Mouse (Mus musculus) hindbrain, embryonic 14.5 days (tissue): ENCODE measurements at regions not wholly inside any gene's neighbourhood (a gene's known extent, or its start where the extent isn't known, plus 50 kb on each side); places are given as distances from the start of the nearest gene placed in this dataset.
"Not testable (repeated sequence)": the region's sequence is repeated elsewhere in the genome, so short reads cannot be mapped to it uniquely, and the experiment has no call there.

Source experiments
- ATAC-seq: fragments of 200-750 bp; cut with Nextera tagmentation; 2 replicates; pipeline ENCODE4 v1.8.0; 2017; ENCODE audit warnings: moderate number of reproducible peaks, mild to moderate bottlenecking, moderate TSS enrichment, moderate library complexity; ENCODE audit not compliant: low FRiP score
- DNase-seq: peaks from one replicate; pipeline ENCODE4 v3.0.0-alpha.2; 2015; ENCODE audit warnings: low spot score
- H3K27ac ChIP-seq: fragments of 300-500 bp; sonication (generic); 2 replicates; pipeline ENCODE4 v1.5.1; 2014; ENCODE audit warnings: mild to moderate bottlenecking, moderate library complexity
- H3K27me3 ChIP-seq: fragments of 300-500 bp; sonication (generic); 2 replicates; pipeline ENCODE4 v1.6.1; 2014; ENCODE audit warnings: mild to moderate bottlenecking, low read length, mixed read lengths; ENCODE audit not compliant: control insufficient read depth, insufficient read depth
- H3K36me3 ChIP-seq: fragments of 300-500 bp; sonication (generic); replicated peaks from 2 replicates; pipeline ENCODE4 v1.6.1; 2014; ENCODE audit not compliant: control insufficient read depth, insufficient read depth
- H3K4me1 ChIP-seq: fragments of 300-500 bp; sonication (generic); replicated peaks from 2 replicates; pipeline ENCODE4 v1.6.1; 2014; ENCODE audit warnings: antibody characterized with exemption, low read length, mixed read lengths; ENCODE audit not compliant: control insufficient read depth, insufficient read depth
- H3K4me2 ChIP-seq: fragments of 300-500 bp; sonication (generic); replicated peaks from 2 replicates; pipeline ENCODE4 v1.6.1; 2014; ENCODE audit warnings: mild to moderate bottlenecking, moderate library complexity
- H3K4me3 ChIP-seq: fragments of 300-500 bp; sonication (generic); replicated peaks from 2 replicates; pipeline ENCODE4 v1.5.1; 2014; ENCODE audit warnings: mild to moderate bottlenecking, low read length
- H3K9ac ChIP-seq: fragments of 300-500 bp; sonication (generic); 2 replicates; pipeline ENCODE4 v1.6.1; 2014
- H3K9me3 ChIP-seq: fragments of 300-500 bp; sonication (generic); 2 replicates; pipeline ENCODE4 v1.6.1; 2016; ENCODE audit warnings: low read length; ENCODE audit not compliant: control insufficient read depth
- WGBS: fragments of 180-500 bp; shearing (Covaris S2); extraction: QIAGEN DNeasy Blood & Tissue Kit; methylation state at CpG from one replicate; pipeline ENCODE4 v1.1.7; 2014; 5-methylcytosine and 5-hydroxymethylcytosine counted together

DNA sequence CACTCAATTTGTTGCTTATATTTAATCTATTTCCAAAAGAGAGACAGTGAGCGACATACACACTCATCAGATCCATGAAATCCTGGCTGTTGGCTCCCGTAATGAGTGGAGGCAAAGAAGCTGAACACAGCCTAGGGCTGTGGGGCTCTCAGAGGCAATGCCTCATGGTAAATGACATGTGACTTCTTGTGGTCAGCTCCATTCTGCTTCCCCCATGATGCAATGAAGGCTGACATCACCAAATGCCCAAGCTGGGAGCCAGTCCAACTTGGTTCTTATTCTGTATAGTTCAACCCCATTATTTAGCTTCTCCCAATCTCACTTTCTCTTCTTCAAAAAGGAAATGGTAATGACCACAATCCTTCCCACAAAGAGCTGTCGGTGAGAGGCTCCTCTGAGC is 262.5 kb downstream of the Tpbg start:
- H3K4me3 ChIP-seq: no peak overlapping the region
- ATAC-seq: no peak
- H3K4me2 ChIP-seq: no peak overlapping the region
- H3K4me1 ChIP-seq: no peaks in the 10 kb centered on the region
- H3K27me3 ChIP-seq: no peaks in the 10 kb centered on the region
- no peak overlapping the region for H3K9ac ChIP-seq
- H3K9me3 ChIP-seq: no peaks in the 10 kb centered on the region
- DNase-seq: no peak
- H3K27ac ChIP-seq: no peak overlapping the region
- no peaks in the 10 kb centered on the region for H3K36me3 ChIP-seq
- WGBS: 85% methylated on average over 3 of the region's 3 CpGs

DNA sequence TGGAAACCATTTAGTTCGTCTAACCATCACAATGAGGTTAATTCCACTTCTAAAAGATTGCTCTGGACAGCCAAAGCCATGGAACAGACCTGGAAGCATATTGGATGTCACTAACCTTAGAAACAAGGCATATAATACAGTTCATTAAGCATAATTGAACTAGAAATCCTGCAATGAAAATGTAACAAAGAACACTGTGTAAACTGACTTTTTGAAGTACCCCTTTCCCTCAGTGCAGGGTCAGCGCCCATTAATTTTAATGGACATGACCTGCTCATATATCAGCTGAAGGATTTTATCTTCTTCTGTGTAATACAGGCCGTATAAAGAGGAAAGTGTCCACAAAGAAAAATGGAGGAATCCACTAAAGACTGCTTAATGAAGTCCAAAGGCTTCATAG is 263.7 kb downstream of the Tpbg start:
- DNase-seq (no peak), ATAC-seq (no peak)
- Histone ChIP-seq H3K36me3 (no peaks in the 10 kb centered on the region), H3K4me3 (no peak overlapping the region), H3K9ac (no peak overlapping the region), H3K27me3 (no peaks in the 10 kb centered on the region), H3K4me1 (no peaks in the 10 kb centered on the region), H3K9me3 (no peaks in the 10 kb centered on the region), H3K4me2 (no peak overlapping the region), H3K27ac (no peak overlapping the region)
- WGBS: 78% methylated on average over 3 of the region's 3 CpGs

DNA sequence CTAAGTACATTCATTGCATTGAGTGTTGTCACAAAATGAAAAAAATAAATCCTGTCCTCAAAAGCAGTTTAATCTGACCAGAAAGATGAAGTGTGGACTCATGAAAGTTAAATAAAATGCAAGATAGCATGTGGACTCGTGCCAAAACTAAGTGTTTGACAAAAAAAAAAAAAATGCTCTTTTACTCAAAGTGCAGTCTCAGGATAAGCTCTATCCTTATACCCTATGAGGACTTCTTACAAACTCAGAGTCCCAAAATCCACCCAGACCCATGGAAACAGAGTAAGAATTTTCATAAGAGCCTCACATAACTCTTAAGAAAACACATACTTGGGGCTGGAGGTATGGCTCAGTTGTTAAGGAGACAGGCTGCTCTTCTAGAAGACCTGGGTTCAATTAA is 267.7 kb downstream of the Tpbg start:
- no peaks in the 10 kb centered on the region for H3K36me3 ChIP-seq
- 81% methylated on average over 1 of the region's 1 CpGs for WGBS
- no peak overlapping the region for H3K27ac ChIP-seq
- DNase-seq (no peak), ATAC-seq (no peak)
- no peaks in the 10 kb centered on the region for H3K4me1 ChIP-seq
- no peak overlapping the region for H3K4me3 ChIP-seq
- H3K9ac ChIP-seq: no peak overlapping the region
- no peaks in the 10 kb centered on the region for H3K27me3 ChIP-seq
- H3K9me3 ChIP-seq: no peaks in the 10 kb centered on the region
- H3K4me2 ChIP-seq: no peak overlapping the region

DNA sequence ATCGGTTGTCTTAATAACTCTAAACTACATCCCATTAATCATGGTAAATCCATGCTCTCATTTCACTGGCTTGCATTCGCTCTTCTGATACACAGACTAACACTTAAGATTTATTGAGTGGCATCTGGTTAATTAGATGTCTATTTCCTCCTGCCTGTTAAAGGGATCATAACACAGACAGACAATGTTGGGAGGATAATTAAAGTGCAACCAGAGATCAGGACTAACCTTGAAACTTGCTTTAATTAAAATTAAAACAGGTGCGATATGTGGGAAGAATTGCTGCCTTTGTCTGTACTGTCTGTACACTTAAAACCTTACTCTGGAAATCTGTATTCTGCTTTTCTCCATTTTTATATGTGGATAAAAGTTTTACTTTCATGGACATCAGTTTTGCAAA is 277.2 kb downstream of the Tpbg start:
- 74% methylated on average over 3 of the region's 3 CpGs for WGBS
- Histone ChIP-seq H3K36me3 (no peaks in the 10 kb centered on the region), H3K9me3 (no peaks in the 10 kb centered on the region), H3K4me3 (no peak overlapping the region), H3K9ac (no peak overlapping the region), H3K4me2 (no peak overlapping the region), H3K4me1 (no peaks in the 10 kb centered on the region), H3K27ac (no peak overlapping the region), H3K27me3 (no peaks in the 10 kb centered on the region)
- no peak for ATAC-seq
- DNase-seq: no peak

DNA sequence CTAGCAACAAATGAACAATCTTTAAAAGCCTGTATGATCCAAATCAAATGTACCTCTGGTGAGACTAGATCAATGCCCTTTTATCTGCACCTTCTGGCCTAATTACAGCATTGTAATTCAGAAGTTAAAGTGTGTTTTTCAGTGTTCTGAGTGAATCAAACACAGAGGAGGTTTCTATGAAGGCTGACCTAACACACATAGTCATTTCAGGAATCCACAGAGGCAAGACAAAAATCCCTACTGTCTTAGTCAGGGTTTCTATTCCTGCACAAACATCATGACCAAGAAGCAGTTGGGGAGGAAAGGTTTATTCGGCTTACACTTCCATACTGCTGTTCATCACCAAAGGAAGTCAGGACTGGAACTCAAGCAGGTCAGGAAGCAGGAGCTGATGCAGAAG is 293.4 kb downstream of the Tpbg start:
- not testable (repeated sequence) for H3K4me1 ChIP-seq, H3K27me3 ChIP-seq, H3K9me3 ChIP-seq, H3K9ac ChIP-seq, ATAC-seq, H3K4me2 ChIP-seq, H3K27ac ChIP-seq, H3K36me3 ChIP-seq, H3K4me3 ChIP-seq, DNase-seq
- WGBS: 85% methylated on average over 1 of the region's 1 CpGs

DNA sequence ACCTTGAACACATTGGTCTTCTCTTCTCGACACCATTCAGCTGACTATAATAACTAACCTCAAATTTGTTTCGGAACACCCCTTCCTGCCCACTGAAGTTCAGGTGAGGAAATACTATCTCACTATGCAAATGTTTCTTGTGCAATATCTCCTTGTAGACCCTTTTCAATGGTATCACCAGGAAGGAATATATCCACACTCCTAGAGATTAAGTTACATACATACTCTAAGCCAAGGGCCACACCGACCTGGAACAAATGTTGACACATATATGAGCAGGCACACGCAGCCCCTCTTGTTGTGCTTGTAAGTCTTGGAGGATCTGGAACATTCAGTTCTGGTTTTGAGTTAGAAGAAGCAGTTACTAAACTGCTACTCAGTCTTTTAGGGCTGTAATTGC is 303.7 kb downstream of the Tpbg start:
- no peak overlapping the region for H3K4me2 ChIP-seq
- 92% methylated on average over 4 of the region's 4 CpGs for WGBS
- no peak overlapping the region for H3K9ac ChIP-seq
- H3K36me3 ChIP-seq: no peaks in the 10 kb centered on the region
- no peak for ATAC-seq
- DNase-seq: no peak
- H3K4me3 ChIP-seq: no peak overlapping the region
- H3K9me3 ChIP-seq: no peaks in the 10 kb centered on the region
- H3K27ac ChIP-seq: no peak overlapping the region
- H3K4me1 ChIP-seq: no peaks in the 10 kb centered on the region
- no peaks in the 10 kb centered on the region for H3K27me3 ChIP-seq

DNA sequence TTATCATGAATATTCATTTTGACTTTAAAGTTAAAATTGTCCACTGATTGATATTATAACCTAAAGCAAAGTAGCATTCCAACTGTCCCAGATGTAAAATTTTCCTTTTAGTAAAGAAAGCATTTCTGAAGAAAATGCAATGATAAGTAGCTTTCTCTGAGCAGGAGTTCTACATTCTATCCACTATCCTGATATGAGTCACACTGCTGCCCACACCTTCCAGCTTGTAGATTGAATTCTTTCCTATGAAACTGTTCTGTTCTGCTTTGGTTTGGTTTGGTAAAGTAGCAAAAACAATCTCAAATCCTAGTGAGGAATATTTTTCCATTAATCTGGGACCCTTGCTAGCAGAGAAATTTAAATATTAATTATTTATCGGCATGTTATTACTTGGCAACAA is 304.4 kb downstream of the Ube2cbp start:
- Histone ChIP-seq H3K4me2 (no peak overlapping the region), H3K36me3 (no peaks in the 10 kb centered on the region), H3K9me3 (no peaks in the 10 kb centered on the region), H3K27me3 (no peaks in the 10 kb centered on the region), H3K4me3 (no peak overlapping the region), H3K27ac (no peak overlapping the region), H3K4me1 (no peaks in the 10 kb centered on the region), H3K9ac (no peak overlapping the region)
- WGBS: 85% methylated on average over 1 of the region's 1 CpGs
- DNase-seq: no peak
- ATAC-seq: no peak

DNA sequence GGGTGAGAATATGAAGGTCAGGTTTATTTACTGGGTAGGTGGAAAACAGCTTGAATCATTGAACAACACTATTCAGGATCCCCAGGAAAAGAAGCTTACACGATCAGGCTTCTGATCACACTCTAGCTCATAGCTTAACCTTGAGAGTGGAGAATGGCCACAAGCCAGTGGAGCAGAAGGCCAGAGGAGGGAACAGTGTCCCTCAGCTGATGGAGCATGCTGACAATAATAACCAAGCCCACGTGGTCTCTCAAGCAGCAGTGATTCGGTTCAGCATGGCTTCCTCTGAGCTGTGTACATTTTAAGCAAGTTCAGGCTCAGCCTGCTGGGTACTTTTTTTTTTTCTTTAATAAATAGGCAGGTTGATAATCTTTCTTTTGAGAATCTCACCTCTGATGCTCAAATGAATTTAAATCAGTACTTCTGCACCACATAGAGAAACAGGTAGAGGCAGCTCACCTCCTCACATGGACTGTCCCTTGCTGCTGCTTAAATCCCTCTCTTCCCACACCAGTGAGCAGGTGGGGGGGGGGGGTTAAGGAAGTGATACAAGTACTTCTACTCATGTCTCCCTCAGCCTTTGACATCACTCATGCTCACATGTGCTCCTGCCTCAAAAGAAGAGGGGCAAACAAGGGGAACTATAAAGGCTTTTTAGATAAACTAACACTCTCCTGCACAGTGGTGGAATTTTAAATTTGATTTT is 298.2 kb downstream of the Ube2cbp start:
- no peak for DNase-seq
- no peak overlapping the region for H3K27ac ChIP-seq
- 56% methylated on average over 3 of the region's 3 CpGs for WGBS
- no peak overlapping the region for H3K4me2 ChIP-seq
- no peak for ATAC-seq
- no peak overlapping the region for H3K9ac ChIP-seq
- no peak overlapping the region for H3K4me3 ChIP-seq
- no peaks in the 10 kb centered on the region for H3K36me3 ChIP-seq
- no peaks in the 10 kb centered on the region for H3K4me1 ChIP-seq
- H3K27me3 ChIP-seq: no peaks in the 10 kb centered on the region
- no peaks in the 10 kb centered on the region for H3K9me3 ChIP-seq

DNA sequence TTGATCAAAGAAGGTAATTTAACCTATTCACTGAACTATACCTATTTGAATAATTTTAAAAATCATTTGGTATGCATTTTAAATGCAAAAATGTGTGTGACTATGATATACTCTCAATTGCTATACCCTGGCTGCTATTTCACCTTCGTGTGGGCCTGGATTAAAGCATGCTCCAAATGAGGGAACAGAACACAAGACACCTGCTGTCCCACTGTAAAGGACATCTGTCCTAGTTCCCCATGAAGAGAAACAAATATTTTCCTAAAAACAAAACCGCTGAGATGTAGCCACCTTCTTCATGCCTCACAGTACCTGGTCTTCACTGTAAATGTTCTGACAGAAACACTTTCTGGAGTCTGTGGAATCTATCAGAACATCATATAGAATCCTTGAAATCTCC is 294.0 kb downstream of the Ube2cbp start:
- no peaks in the 10 kb centered on the region for H3K36me3 ChIP-seq
- no peaks in the 10 kb centered on the region for H3K4me1 ChIP-seq
- ATAC-seq (no peak), DNase-seq (no peak)
- no peaks in the 10 kb centered on the region for H3K9me3 ChIP-seq
- no peak overlapping the region for H3K9ac ChIP-seq
- no peaks in the 10 kb centered on the region for H3K27me3 ChIP-seq
- no peak overlapping the region for H3K4me3 ChIP-seq
- H3K27ac ChIP-seq: no peak overlapping the region
- WGBS: 79% methylated on average over 2 of the region's 2 CpGs
- no peak overlapping the region for H3K4me2 ChIP-seq
